30 mouse cellular contexts compared by ENCODE assay signal in genomic region chr11:66881291-66881690, GRCm38 (mm10). TPM values are rescaled to one million over a fixed set of nuclear protein-coding genes. Genes with fewer than 3 reads are reported as not detected.
DNase-seq lines count a peak whose midpoint lies in the region; ATAC-seq and TF ChIP-seq lines count a peak whose summit lies in the region.
"Had no signal": no experiment of that assay in that cellular context is flagged by ENCODE, and none has a peak within 500 bp of the region (broad histone marks: within the 10 kb centered on the region; RNA-seq: fewer than 3 reads in every experiment).

No protein-coding gene starts in this region.

- 0 out of 2 replicates have a peak, but pooled peaks cover 3% of the 10 kb centered on the region for H3K27me3 ChIP-seq in heart, embryonic 12.5 days (replicated peaks)
- H3K27me3 ChIP-seq: forebrain, embryonic 13.5 days; lung, embryonic 15.5 days; neural tube, embryonic 13.5 days had no signal

- no peak for TF ChIP-seq POLR2A in lung, adult 2 months (IDR thresholded peaks at IDR 0.05; ENCODE audit: borderline replicate concordance, extremely low read depth, low read depth, low read length)

- TF ChIP-seq CTCF in lung, adult 2 months (IDR thresholded peaks at IDR 0.05; ENCODE audit: insufficient read depth, low read length), result no peak
- TF ChIP-seq CTCF in left cerebral cortex, adult 2 months (IDR thresholded peaks at IDR 0.05), result no peak

- no peaks in the 10 kb centered on the region for H3K36me3 ChIP-seq in heart, embryonic 12.5 days
- H3K36me3 ChIP-seq: G1E; lung, embryonic 15.5 days; neural tube, embryonic 13.5 days had no signal

- no peak overlapping the region for H3K9ac ChIP-seq in heart, embryonic 12.5 days
- H3K9ac ChIP-seq: forebrain, embryonic 13.5 days; hindbrain, embryonic 14.5 days; liver, embryonic 14.5 days; lung, embryonic 15.5 days; neural tube, embryonic 13.5 days had no signal

- H3K4me2 ChIP-seq in heart, embryonic 12.5 days, result no peak overlapping the region
- H3K4me2 ChIP-seq: forebrain, embryonic 13.5 days; hindbrain, embryonic 14.5 days; lung, embryonic 15.5 days; midbrain, embryonic 11.5 days; neural tube, embryonic 13.5 days had no signal

- no peak overlapping the region for H3K27ac ChIP-seq in heart, embryonic 12.5 days (ENCODE audit: poor library complexity, severe bottlenecking)
- H3K27ac ChIP-seq in left cerebral cortex, adult 2 months, result no peak overlapping the region
- H3K27ac ChIP-seq: forebrain, embryonic 13.5 days; heart, adult 2 months; liver, embryonic 14.5 days; lung, embryonic 15.5 days; neural tube, embryonic 13.5 days had no signal

- 55% methylated on average over 2 of the region's 2 CpGs for WGBS in heart, embryonic 12.5 days
- 25% methylated on average over 2 of the region's 2 CpGs for WGBS in lung, adult 2 months

- H3K4me1 ChIP-seq in heart, embryonic 12.5 days (replicated peaks), result peaks cover 9% of the 10 kb centered on the region; the same call in 1 of the 2 replicates
- peaks cover 3% of the 10 kb centered on the region; the same call in 1 of the 2 replicates for H3K4me1 ChIP-seq in lung, adult 2 months (ENCODE audit: control insufficient read depth, insufficient read depth, low read length)

- peak; percentile 5 for DNase-seq in adrenal gland, postnatal 10 days
- DNase-seq in adrenal gland, adult (ENCODE audit: inconsistent age in 2 of 2, low spot score in 1 of 2), result no peak
- DNase-seq in heart, postnatal 10 days, result peak; percentile 7 to 20
- peak; percentile 7 for DNase-seq in lung, adult 2 months
- DNase-seq in lung, postnatal 36 days, result peak; percentile 61
- DNase-seq in left cerebral cortex, adult 2 months (ENCODE audit: extremely low spot score in 1 of 2, low spot score in 2 of 2), result no peak
- no peak for DNase-seq in layer of hippocampus, postnatal 10 days (ENCODE audit: low spot score in 2 of 2)
- DNase-seq: adrenal gland, postnatal 36 days; cerebellum, adult 2 months; cerebellum, postnatal 14 days; gastrocnemius, postnatal 36 days; kidney, adult 9 months; kidney, postnatal 10 days; left cerebral cortex, postnatal 4 days; liver; thymus, adult 2 months; thymus, postnatal 36 days had no signal

- no peaks in the 10 kb centered on the region for H3K9me3 ChIP-seq in heart, embryonic 12.5 days (replicated peaks)
- H3K9me3 ChIP-seq: forebrain, embryonic 13.5 days; lung, embryonic 15.5 days; neural tube, embryonic 13.5 days had no signal

- no peak for ATAC-seq in heart, embryonic 12.5 days (ENCODE audit: insufficient number of reproducible peaks, low FRiP score)
- ATAC-seq: forebrain, embryonic 13.5 days; intestine, postnatal 0 days had no signal

- H3K4me3 ChIP-seq in heart, embryonic 12.5 days, result no peak overlapping the region
- H3K4me3 ChIP-seq in lung, adult 2 months (replicated peaks; ENCODE audit: extremely low read depth, low read depth, low read length), result no peak overlapping the region
- H3K4me3 ChIP-seq in left cerebral cortex, adult 2 months, result no peak overlapping the region
- H3K4me3 ChIP-seq: forebrain, embryonic 13.5 days; heart, adult 2 months; lung, embryonic 15.5 days; neural tube, embryonic 13.5 days had no signal

- intact Hi-C loops in heart, postnatal 10 days (cut with DNase I), result no loop called here
- intact Hi-C loops in left cerebral cortex, adult 2 months (cut with DNase I), result no loop called here

RNA-seq across cellular contexts. Expression of gene Pirt, which starts 30.5 kb away (rescaled TPM):
- 10 to 100 TPM in 1 of 2 experiments, 1 to 10 TPM in 1; 9.6 to 15.7 TPM for total RNA-seq in adrenal gland, postnatal 10 days (2021)
- 10 to 100 TPM; 23.7 to 29.9 TPM for total RNA-seq in heart, postnatal 10 days (2021)
- polyA plus RNA-seq in heart, embryonic 12.5 days (2016; fragmentation: Nextera tagmentation; extraction: Ambion mirVana), result 14.4 and 14.5 TPM in 2 replicates
- 0.07 and 0.10 TPM in 2 replicates for polyA plus RNA-seq in lung, adult 2 months (2012; rRNA removed)
- total RNA-seq in left cerebral cortex, adult 2 months (2021), result under 1 TPM; 0.16 to 0.23 TPM
- 1 to 10 TPM; 1.3 to 1.4 TPM for total RNA-seq in layer of hippocampus, postnatal 10 days (2021)
- total RNA-seq: hematopoietic stem cell, adult 5-6 weeks; megakaryocyte, adult 5-6 weeks had no signal
- polyA plus RNA-seq: C2C12; G1E; liver, embryonic 14.5 days had no signal

Comparison
In these comparisons a context has a peak if more than half of its experiments do, and no peak if none do; other contexts are left out.
1. DNase-seq: peak in adrenal gland, postnatal 10 days (single experiment), heart, postnatal 10 days (2 of 2), lung, adult 2 months (single experiment) and lung, postnatal 36 days (single experiment); none in adrenal gland, adult (0 of 2), left cerebral cortex, adult 2 months (0 of 2) and layer of hippocampus, postnatal 10 days (0 of 2).
2. RNA of gene Pirt, which starts 30.5 kb away (total RNA-seq): 23.7 to 29.9 TPM in heart, postnatal 10 days and 9.6 to 15.7 TPM in adrenal gland, postnatal 10 days; 1.3 to 1.4 TPM in layer of hippocampus, postnatal 10 days and 0.16 to 0.23 TPM in left cerebral cortex, adult 2 months; every median in the first group is over 4 times any median in the second.